Comparison of ENCODE assay signal across 25 mouse cellular contexts in the genomic region with DNA sequence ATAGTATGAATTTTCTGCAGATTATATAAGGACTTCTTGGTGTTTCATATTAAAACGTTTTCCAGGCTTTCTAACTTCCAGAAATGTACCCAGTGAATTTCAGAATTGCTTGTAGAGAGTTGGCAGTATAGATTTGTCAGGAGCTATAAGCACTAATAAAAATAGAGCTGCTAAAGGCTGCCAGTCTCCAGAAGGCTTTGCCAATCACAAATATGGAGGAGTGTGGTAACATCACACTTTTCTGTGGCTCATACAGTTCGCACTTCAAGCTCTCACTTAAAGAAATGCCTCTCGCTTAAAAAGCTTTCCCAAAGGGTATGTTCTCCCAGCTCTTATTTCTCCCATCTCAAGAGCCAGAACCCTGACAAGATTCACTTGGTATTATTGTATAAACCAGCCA.
A peak's percentile ranks its signal among the peaks of the same experiment; 100 is the strongest.
DNase-seq lines count a peak whose midpoint lies in the region; ATAC-seq lines count a peak whose summit lies in the region.
"Had no signal": no experiment of that assay in that cellular context is flagged by ENCODE, and none has a peak within 500 bp of the region (broad histone marks: within the 10 kb centered on the region; RNA-seq: fewer than 3 reads in every experiment).

No protein-coding gene starts in this region.

- no peak overlapping the region for H3K4me3 ChIP-seq in intestine, embryonic 16.5 days (ENCODE audit: low read length)
- H3K4me3 ChIP-seq: embryonic facial prominence, embryonic 12.5 days had no signal

- WGBS in intestine, embryonic 16.5 days: 72% methylated on average over 3 of the region's 3 CpGs

- no peak overlapping the region for H3K4me2 ChIP-seq in intestine, embryonic 16.5 days (ENCODE audit: low read depth, low read length)
- H3K4me2 ChIP-seq: embryonic facial prominence, embryonic 12.5 days; lung, embryonic 14.5 days had no signal

- H3K4me1 ChIP-seq in intestine, embryonic 16.5 days (ENCODE audit: control insufficient read depth, insufficient read depth, low read length): no peaks in the 10 kb centered on the region
- H3K4me1 ChIP-seq: embryonic facial prominence, embryonic 12.5 days had no signal

- H3K9me3 ChIP-seq in intestine, embryonic 16.5 days (ENCODE audit: control insufficient read depth, low read length): no peaks in the 10 kb centered on the region
- H3K9me3 ChIP-seq: embryonic facial prominence, embryonic 12.5 days had no signal

- DNase-seq in right cerebral cortex, adult 18-20 months: peak; percentile 63
- no peak for DNase-seq in right cerebral cortex, postnatal 4 days
- peak; percentile 26 for DNase-seq in brain, embryonic 18.5 days (ENCODE audit: low read depth, low spot score)
- peak; percentile 29 to 84 for DNase-seq in frontal cortex, postnatal 36 days (ENCODE audit: low spot score in 2 of 2)
- peak; percentile 17 to 92 for DNase-seq in left cerebral cortex, postnatal 25 days (ENCODE audit: low spot score in 2 of 2)
- no peak for DNase-seq in spleen, postnatal 36 days (ENCODE audit: low spot score in 2 of 2)
- no peak for DNase-seq in heart, adult 8-10 months (ENCODE audit: low spot score)
- DNase-seq: adrenal gland, adult 2 months; cerebellum, adult 11-12 months; cerebellum, adult 9-11 months; embryo, embryonic 11 days; gastrocnemius, postnatal 10 days; heart, postnatal 14 days; kidney, adult 2 months; layer of hippocampus, postnatal 36 days; liver; lung, embryonic 14.5 days; lung, postnatal 14 days; midbrain, embryonic 14.5 days had no signal

- no peak for ATAC-seq in intestine, embryonic 16.5 days
- ATAC-seq: activated CD4-positive, CD25-positive, alpha-beta regulatory T cell, adult 4 months; hindbrain, embryonic 16.5 days had no signal

- H3K27me3 ChIP-seq in intestine, embryonic 16.5 days (replicated peaks; ENCODE audit: control insufficient read depth, insufficient read depth, low read length): no peaks in the 10 kb centered on the region
- H3K27me3 ChIP-seq: CH12.LX; embryonic facial prominence, embryonic 12.5 days had no signal

- no peak overlapping the region for H3K27ac ChIP-seq in intestine, embryonic 16.5 days (ENCODE audit: low read length)
- H3K27ac ChIP-seq: embryonic facial prominence, embryonic 12.5 days; liver, embryonic 14.5 days had no signal

- no peaks in the 10 kb centered on the region for H3K36me3 ChIP-seq in intestine, embryonic 16.5 days (ENCODE audit: control insufficient read depth, insufficient read depth, low read length)
- H3K36me3 ChIP-seq: embryonic facial prominence, embryonic 12.5 days had no signal

- intact Hi-C loops in left cerebral cortex, postnatal 25 days (cut with DNase I): loop anchor here (1.0 to 5.0 kb wide), 3 partner anchors 285 to 545 kb away; a partner anchor contains a TSS

- no peak overlapping the region for H3K9ac ChIP-seq in intestine, embryonic 16.5 days (ENCODE audit: low read depth, low read length)
- H3K9ac ChIP-seq: embryonic facial prominence, embryonic 12.5 days; liver, embryonic 14.5 days; lung, embryonic 14.5 days had no signal

Comparison
In these comparisons a context has a peak if more than half of its experiments do, and no peak if none do; other contexts are left out.
1. DNase-seq: peak in right cerebral cortex, adult 18-20 months (single experiment), brain, embryonic 18.5 days (single experiment), frontal cortex, postnatal 36 days (2 of 2) and left cerebral cortex, postnatal 25 days (2 of 2); none in right cerebral cortex, postnatal 4 days (single experiment), spleen, postnatal 36 days (0 of 2) and heart, adult 8-10 months (single experiment).